Mouse (Mus musculus): ENCODE measurements around the gene Cinp.

GRCm38 (mm10) chr12:110854786-110855737, 33.9 kb downstream of the Cinp start:
- TF ChIP-seq CTCF (IDR thresholded peaks at IDR 0.05; ENCODE audit: insufficient read depth, low read depth, low read length) (no peak), POLR2A (IDR thresholded peaks at IDR 0.05; ENCODE audit: insufficient read depth, low read depth, low read length) (peak; percentile 8; the same call in 1 of the 2 replicates)
